Mouse (Mus musculus) MEL (cell line): ENCODE measurements around the gene Nus1.

Experiments used
- CTCF ChIP-seq, 3 experiments: IDR thresholded peaks in 2 of 3; conservative IDR thresholded peaks in 1 of 3; 2 replicates each; pipeline ENCODE4 v1.5.1; 2011 to 2012; ENCODE audit warnings: low read length in 3 of 3, low read depth in 2 of 3, mild to moderate bottlenecking in 2 of 3, improper control_type of control experiment in 1 of 3, inconsistent platforms in 1 of 3, mixed read lengths in 1 of 3, moderate library complexity in 1 of 3; ENCODE audit not compliant: control insufficient read depth in 1 of 3, insufficient read depth in 1 of 3, poor library complexity in 1 of 3, severe bottlenecking in 1 of 3
- ELF1 ChIP-seq: IDR thresholded peaks from 2 replicates; pipeline ENCODE4 v1.6.1; 2014; ENCODE audit warnings: low read depth, mild to moderate bottlenecking, inconsistent platforms, low read length, improper control_type of control experiment, moderate library complexity
- GATA1 ChIP-seq: IDR thresholded peaks from 2 replicates; pipeline ENCODE4 v1.6.1; 2011; ENCODE audit warnings: low read depth, low read length, improper control_type of control experiment
- MYB ChIP-seq: IDR thresholded peaks from 2 replicates; pipeline ENCODE4 v1.6.1; 2011; ENCODE audit warnings: mild to moderate bottlenecking, low read depth, low read length, improper control_type of control experiment
- POLR2A ChIP-seq, 2 experiments: IDR thresholded peaks; 2 replicates each; pipeline ENCODE4 v1.6.1; 2011 to 2012; ENCODE audit warnings: low read length in 2 of 2, mild to moderate bottlenecking in 2 of 2, control low read depth in 1 of 2, improper control_type of control experiment in 1 of 2, low read depth in 1 of 2, moderate library complexity in 1 of 2; ENCODE audit not compliant: control insufficient read depth in 1 of 2, insufficient read depth in 1 of 2, poor library complexity in 1 of 2
- TBP ChIP-seq: IDR thresholded peaks from 2 replicates; pipeline ENCODE4 v1.8.0; 2011; ENCODE audit warnings: low read depth, low read length, improper control_type of control experiment
- USF2 ChIP-seq, 2 experiments: IDR thresholded peaks; 2 replicates each; pipeline ENCODE4 v1.6.1; 2011 to 2012; ENCODE audit warnings: improper control_type of control experiment in 2 of 2, low read length in 2 of 2, borderline replicate concordance in 1 of 2, inconsistent platforms in 1 of 2, low read depth in 1 of 2, mild to moderate bottlenecking in 1 of 2; ENCODE audit not compliant: insufficient read depth in 1 of 2

DNA sequence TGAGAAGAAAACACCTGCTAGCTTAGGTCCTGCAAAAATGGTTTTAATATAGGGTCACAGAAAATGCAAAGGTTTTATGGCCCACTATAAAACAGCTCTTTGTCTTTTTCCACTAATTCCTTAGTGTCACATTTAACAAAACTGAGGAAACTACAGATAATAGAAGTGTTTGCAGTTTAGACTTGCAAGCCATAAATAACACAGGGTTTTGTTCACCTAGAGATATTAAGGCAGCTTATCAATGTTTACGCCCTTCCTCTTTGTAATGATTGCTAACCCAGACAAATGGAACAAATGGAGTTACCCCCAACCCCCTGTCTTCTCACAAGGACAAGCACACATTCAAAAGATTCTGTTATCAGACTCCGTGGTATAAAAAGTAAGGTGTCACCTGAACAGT lies 26.1 kb upstream of the Nus1 start:
- TF ChIP-seq ELF1 (no peak), MYB (no peak), USF2 (IDR thresholded peaks at IDR 0.05; ENCODE audit: borderline replicate concordance in 1 of 2, insufficient read depth in 1 of 2, low read depth in 1 of 2, low read length in 2 of 2) (no peak), CTCF (IDR thresholded peaks at IDR 0.05 in 2 of 3, conservative IDR thresholded peaks at IDR 0.05 in 1 of 3; ENCODE audit: control insufficient read depth in 1 of 3, insufficient read depth in 1 of 3, low read depth in 2 of 3, low read length in 3 of 3, poor library complexity in 1 of 3, severe bottlenecking in 1 of 3) (no peak), TBP (no peak), POLR2A (IDR thresholded peaks at IDR 0.05; ENCODE audit: control insufficient read depth in 1 of 2, insufficient read depth in 1 of 2, low read depth in 1 of 2, low read length in 2 of 2, poor library complexity in 1 of 2) (no peak), GATA1 (peak; percentile 62)
